Mouse (Mus musculus): Measurements from ENCODE around the gene Lrwd1.
"Not testable (repeated sequence)": the region's sequence is repeated elsewhere in the genome, so short reads cannot be mapped to it uniquely, and the experiment has no call there.

Gene Lrwd1

DNA sequence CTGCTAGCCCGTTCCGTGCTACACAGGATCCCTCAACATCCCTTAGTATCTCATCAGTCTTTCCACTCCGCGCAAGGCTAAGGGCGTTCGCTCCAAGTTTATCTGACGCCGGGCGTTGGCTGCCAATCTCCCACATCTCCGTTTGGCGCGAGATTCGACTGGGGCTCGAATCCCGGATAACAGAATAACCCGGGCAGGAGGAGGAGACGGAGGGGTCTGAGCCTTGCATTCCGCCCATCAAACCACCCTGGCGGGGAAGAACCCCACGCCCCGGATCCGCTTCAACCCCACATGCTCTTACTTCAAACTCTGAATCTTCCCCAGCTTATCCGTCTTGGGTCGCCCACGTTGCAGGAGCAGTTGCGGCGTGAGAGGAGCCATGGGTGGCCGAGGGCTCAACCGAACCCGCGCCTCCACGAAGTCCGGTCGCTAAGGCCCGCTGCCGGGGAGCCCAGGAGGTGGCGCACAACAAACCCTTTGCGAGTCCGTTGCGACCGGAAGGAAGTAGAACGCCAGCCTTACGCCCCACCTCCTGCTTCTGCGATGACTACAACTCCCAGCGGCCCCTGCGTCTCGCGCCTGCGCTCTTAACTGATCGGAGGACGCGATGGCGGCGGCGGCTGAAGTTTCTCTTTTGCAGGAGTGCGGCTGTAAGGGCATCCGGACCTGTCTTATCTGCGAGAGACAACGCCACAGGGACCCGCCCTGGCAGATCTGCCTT, at the start of gene Lrwd1, which contains the start of gene Alkbh4:
TSS of gene Lrwd1 (minus strand) at position 504 of the 721 bp plus-strand sequence.
TSS of gene Alkbh4 (plus strand) at position 576 of the 721 bp plus-strand sequence.
- DNase-seq = peak; percentile 93

DNA sequence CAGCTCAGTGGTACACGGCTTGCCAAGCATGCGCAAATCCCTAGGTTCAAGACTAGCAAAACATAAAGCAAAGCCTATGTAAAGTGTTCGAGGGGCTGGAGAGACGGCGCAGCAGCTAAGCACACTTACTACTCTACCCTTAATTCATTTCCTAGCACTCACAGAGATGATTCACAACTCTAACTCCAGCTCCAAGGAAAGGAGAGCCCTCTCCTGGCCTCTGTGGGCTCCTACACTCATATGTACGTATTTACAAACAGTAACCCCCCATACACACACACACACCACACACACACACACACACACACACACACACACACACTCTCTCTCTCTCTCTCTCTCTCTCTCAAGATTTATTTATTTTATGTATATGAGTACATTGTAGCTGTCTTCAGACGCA, 47.9 kb upstream of the Lrwd1 start:
- no peak for DNase-seq

DNA sequence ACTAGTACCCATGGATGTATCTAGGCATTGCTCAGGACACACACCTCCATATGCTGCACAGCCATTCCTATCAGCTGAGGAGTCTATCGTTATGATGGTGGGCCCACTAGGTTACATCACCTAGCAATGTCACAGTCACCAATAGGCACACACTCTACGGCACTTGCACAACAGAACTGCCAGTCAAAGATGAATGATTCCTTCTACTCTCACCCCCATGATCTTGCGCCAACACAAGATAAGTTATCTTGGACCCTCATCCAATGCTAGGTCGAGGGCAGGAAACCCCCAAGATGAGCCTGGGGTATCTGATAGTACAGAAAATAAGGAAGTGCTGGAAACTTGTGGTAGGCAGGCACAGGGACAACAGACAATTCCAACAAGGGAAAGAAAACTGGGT, 47.0 kb upstream of the Lrwd1 start:
- DNase-seq = no peak

DNA sequence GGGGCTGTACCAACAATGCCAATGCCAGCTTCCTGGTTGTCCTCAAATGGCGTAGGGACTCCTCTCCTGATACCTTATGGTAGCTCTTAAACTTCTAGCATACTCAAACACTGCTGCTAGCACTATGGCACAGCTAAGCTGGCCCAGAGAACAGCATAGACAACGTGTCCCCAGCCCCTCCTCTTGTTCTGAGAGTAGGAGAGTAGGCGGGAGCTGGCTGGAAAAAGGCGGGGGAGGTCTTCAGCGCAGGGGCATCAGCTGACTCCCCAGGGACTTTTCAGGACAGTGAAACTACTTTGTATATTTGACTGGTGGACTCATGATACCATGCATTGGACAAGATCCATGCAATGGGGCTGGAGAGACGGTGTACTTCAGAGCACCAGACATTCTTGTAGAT, 46.2 kb upstream of the Lrwd1 start:
- no peak for DNase-seq

DNA sequence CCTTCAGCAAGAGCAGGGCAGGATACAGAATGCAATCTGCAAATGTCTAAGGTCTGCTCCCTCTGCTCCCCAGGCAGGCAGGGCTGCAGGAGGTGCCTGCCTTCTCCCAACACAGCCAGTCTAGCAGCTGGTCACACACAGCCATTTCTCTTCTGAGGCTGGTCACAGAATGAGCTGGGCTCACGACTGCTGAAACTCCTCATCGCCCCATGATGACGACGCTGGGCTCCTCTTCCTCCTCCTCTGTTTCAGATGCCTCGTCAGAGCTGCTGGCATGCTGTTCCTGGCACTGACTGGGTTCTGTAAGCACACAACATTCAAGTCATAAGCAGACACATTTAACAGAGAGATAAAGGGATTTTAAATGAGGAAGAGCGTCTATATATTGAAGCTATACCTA, 45.3 kb upstream of the Lrwd1 start:
- DNase-seq = no peak

DNA sequence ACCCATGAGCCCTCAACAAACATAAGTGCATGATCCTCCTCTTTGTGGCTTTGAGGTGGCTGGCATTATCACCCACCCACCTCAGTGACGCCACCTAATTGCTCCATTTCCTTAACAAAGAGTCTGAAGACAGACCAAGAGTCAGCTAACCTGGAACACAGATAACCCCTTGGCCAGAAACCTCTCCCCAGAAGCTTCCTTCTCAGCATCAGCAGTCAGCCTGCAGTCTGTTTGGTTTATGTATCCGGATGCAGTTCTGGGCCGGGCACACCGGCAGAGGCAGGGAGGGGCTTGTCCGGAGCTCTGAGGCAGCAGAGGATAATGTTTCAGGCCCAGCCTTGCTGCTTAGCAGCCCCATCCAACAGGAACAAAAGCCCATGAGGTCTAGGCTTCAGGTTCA, 43.7 kb upstream of the Lrwd1 start:
- DNase-seq = no peak

DNA sequence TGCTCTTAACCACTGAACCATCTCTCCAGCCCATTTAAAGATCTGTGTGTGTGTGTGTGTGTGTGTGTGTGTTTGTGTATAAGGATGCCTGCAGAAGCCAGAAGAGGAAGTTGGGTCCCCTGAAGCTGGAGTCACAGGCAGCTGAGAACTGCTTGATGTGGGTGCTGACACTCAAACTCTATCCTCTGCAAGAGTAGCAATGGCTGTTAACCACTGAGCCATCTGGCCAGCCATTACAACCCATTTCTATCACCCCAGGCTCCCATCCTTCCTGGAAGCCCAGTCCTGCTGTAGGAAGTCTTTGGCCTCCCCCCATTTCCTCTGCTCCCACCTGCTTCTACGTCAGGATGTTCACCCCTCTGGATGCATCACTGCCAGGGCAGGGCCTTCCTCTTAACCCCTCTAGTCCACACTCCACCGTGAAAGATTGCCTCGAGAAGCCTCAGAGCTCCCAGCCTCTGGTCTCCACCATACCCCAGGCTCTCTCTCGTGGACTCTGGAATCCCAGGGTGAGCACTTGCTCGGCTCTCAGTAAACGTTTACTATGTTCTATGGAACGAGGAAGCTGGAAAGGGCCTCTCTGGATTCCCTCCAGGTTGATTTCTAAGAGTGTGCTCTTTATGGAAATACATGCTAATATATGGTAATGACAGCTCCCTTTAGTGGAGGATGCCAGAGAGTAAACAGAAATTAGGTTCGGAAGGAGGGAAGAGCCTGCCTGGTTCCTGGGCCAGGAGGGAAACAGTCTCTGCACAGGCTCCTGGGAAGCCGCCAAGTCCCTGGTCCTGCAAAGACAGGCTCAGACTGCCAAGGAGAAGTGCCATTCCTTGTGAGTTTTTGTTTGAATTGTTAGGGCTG, 38.0 kb upstream of the Lrwd1 start:
- peak; percentile 53 for DNase-seq

DNA sequence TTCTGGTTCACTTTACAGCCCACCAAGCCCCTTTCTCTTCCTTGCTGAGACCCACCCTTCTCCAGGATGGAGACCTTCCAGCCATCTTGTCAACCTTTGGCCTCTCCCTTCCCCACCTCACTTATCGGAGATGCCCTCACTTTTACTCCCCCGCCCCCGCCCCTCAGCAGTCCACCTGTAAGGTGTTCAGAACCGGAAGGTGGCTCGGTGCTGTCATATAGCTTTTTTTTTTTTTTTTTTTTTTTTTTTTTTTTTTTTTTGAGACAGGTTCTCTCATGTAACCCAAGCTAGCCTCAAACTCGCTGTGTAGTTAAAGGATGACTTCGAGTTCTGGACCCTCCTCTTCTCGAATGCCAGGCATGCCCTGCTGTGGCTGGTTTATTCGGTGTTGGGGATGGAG, 37.1 kb upstream of the Lrwd1 start:
- DNase-seq = no peak

DNA sequence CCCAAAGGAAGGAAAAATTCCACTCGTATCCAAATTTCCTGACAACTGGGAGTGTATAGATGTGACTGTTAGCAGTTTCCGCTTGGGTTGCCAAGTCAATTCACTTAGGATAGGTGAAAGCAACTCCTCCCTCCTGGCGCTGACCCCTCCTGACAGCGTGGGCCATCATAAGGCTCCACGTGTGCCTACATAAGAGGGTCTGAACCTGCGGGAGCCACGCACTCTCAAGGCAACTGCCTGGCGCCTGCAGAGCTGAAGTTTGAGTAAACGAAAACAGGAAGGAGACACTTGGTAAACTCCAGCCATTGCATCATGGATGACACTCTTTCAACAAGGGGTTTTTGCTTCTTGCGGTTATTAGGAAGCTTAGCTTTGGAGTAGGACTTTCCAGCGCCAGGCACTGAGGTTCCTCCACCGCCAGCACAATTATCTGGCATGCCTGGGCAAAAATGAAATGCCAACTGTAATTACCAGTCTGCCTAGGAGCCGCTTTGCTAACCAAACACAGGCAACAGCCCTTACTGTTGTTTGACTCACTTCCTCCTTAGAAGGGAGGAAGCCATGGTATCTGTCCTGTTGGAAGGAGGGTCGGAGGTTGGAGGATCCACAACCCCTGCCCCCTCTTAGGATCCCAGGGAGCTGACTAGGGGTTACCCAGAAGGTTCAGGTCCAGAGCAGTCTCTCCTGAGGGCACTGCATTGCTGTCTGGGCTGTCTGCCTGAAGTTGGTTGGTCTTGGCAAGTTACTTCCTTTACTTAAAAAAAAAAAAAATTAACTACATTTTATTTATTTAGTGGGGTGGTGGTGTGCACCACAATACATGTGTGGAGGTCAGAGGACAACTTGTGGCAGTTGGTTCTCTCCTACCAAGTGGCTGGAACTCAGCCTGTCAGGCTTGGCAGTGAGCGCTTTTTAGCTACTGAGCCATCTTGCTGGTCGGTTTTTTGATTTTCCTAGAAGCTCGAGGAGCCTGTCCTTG, 35.8 kb upstream of the Lrwd1 start:
- no peak for DNase-seq

DNA sequence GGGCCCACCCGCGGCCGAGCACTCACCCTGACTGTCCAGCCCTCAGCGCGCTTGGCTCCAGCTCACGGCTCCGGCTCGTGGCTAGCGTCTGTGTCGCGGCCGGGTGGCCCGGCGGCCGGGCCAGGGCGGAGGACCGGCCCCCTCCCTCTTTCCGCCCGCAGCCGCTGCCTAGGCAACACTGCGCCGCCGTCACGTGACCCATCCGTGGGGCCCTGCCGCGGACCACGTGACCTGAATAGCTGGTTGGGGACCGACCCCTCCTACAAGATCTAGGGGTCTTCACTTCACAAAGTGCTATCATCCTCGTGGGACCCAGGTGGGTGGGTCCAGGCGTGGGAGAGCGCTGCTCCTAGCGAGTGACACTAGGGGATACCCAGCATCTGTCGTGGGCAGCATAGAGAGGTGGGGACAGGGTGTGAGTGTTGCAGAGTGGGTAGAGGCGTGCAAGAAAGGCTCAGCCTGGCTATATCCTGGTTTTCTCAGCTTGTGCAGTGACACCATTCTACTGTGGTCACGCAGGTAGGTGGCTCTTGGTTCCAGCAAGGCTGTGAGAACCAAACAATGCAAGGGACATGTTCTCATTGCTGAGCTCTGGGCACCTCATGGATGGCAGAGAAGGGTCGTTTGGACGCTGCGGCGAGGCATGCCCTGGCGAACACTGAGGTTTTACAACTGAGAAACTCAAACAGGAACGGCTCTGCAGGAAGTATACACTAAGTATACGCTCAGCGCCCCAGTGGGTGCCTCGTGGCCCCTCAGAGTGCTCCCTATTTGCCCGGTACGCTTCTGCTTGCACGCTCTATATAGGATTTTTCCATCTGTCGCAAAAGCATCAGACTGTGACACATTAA, 34.9 kb upstream of the Lrwd1 start, which contains the start of gene Orai2:
TSS of gene Orai2 (minus strand) at position 202 of the 851 bp plus-strand sequence.
- peak; percentile 79 for DNase-seq

DNA sequence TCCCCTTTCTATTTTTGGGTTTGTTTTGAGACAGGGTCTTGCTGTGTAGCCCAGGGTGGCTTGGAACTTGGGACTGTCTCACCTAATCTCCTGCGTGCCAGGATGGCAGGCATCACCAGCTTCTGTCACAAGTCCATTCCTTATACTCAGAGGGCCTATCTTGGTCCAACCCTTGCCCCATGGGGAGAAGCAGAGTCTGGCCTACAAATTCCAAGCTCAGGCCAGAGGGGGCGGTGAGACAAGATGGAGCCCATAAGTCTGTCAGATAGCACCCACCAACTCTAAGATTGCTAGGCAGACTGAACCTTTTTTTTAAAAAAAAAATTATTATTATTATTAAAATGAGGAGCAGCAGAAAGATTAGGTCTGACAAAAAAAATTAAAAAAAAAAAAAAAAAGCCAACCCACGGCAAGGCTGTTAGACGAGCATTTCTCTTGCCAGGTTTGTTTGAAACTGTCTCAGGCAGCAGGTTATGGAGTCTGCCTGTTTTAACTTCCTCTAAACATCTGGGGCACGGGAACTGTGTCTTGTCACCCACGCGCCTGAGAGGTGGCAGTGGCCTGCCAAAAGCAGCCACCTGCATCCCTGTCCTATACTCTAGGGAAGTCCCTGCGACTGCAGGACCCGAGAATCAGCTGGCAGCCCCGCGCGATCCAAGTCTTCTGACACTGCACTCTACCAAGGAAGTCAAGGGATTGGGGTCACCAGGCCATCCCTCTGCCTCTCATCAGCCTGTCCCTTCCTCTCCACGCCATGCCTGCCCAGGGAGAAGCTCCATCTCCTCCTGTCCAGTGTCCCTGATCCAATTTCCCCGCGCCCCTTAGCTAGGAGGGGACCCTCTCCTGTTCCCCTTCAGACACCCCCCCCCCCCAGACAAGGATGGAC, 34.0 kb upstream of the Lrwd1 start:
- DNase-seq = peak; percentile 50

DNA sequence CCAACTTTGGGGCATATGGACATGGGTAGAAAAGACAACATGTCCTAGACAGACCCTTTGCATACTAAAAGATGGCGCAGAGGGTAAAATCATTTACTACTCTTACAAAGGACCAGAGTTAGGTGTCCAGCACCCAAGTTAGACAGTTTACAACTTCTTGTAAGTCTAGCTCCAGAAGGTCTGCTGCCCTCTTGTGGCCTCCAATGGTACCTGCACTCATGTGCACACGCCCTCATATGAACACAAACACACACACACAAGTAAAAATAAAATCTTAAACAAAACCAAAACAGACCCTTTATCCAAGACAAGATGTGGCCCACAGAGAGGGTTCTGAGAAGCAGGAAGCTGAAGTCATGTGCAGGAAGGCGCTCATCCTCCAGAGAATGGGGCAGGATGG, 32.2 kb upstream of the Lrwd1 start:
- DNase-seq = no peak

DNA sequence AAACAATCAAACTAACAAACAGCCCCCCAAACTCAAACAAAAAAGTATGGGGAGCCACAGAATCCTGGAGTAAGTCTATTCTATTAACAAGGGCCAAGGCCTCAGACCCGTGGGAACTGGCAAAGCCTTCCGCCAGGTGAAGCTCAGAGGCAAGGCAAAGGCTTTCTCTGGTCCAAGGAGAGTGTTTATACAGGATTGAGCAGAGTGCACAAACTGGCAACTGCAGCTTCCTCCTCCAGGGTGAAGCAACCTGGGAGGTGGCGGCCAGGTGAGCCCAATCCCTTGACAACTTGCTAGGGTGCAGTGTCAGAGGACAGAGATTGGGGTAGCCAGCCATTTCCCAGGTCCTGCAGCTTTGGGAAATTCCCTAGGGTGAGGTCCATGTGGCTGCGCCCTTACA, 31.4 kb upstream of the Lrwd1 start:
- DNase-seq = no peak

DNA sequence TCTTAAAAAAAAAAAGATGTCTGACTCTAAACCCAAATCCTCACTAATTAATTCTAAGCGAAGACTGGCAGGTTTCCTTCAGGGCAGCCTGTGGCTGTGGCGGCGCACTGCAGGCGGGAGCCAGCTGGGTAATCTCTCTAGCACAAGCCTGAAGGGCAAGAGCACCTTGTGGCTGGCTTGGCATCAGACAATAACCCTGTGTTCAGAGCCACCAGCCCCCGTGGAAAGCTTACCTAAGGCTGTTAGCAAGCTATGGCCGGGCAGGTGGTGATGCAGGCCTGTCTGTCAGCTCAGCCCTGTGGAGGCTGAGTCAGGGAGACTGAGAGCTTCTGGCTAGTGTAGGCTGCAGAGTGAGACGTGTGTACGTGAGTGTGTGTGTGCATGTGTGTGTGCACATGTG, 29.4 kb upstream of the Lrwd1 start:
- no peak for DNase-seq

DNA sequence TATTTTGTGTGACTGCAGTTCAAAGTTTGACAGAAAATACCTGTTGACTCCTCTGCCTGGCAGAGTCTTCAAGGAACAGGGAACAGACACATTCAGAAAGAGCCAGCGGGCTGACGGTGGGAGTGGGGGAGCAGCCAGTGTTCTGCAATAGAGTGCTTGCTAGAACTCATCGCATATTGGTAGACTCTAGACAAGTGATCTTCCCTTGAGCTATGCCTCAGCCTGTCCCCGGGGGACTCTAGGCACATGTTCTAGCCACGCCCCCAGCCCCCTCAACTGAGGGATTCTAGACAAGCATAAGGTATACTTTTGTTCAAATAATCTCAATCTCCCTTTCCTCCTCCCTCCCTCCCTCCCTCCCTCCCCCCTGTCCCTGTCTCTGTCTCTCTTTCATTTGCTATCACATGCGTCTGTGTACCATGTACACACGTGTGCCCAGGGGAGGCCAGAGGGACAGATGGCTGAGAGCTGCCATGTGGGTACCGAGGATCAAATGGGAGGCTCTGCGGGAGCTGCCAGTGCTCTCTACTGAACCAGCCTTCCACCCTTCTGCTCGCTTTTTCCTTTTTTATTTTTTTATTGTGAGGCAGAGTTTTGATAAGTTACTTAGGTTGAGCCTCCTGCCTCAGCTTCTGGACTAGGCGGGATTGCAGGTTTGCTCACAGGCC, 28.1 kb upstream of the Lrwd1 start:
- no peak for DNase-seq

DNA sequence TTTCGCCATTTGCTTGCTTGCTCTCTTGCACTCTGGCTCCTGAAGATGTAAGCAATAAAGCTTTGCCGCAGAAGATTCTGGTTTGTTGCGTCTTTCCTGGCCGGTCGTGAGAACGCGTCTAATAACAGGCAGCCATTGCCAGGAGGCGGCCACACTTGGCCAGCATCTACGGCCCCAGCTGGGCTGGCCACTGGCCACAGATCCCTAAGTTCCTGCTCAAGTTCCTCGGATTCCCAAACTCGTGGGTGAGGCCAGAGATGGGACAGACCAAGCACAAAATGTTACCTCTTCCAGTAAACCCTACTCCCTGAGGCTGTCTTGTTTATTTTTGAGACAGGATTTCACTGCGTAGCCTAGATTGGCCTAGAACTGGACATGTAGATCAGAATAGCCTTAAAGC, 24.2 kb upstream of the Lrwd1 start:
- DNase-seq = not testable (repeated sequence)

DNA sequence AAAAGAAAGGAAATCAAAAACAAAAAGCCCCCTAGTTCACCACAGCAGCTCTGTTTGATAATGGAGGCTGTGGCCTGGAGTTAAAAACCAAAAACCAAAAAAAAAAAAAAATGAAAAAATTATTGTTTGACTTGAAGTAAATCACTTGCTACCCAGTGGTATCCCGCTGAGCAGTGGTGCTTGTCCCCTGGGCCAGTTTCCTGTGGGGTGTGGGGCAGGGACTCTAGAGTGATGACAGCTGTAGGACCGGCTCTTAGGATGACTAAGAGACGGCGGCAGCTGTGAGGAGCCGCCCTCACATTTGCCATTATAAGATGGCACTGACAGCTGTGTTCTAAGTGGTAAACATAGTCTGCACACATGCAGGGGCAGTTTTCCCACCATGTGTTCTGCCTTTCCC, 19.5 kb upstream of the Lrwd1 start:
- no peak for DNase-seq

DNA sequence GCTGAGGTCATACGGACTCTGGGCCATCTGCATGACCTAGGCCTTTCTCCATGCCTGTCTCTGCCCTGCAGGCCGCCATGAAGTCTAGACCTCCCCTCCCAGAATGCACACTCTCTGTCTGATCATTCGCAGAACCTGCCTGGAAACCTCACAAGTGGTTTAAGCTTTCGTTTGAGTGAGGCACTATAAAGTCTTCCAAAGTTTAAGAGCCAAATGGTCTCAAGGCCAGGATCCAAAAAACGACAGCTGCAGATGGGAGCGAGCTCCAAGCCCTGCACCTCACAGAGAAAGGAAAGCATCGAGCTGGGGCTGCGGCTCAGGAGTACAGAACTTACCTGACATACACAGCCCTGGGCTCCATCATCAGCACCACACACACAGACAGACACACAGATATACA, 16.5 kb upstream of the Lrwd1 start:
- DNase-seq = no peak

DNA sequence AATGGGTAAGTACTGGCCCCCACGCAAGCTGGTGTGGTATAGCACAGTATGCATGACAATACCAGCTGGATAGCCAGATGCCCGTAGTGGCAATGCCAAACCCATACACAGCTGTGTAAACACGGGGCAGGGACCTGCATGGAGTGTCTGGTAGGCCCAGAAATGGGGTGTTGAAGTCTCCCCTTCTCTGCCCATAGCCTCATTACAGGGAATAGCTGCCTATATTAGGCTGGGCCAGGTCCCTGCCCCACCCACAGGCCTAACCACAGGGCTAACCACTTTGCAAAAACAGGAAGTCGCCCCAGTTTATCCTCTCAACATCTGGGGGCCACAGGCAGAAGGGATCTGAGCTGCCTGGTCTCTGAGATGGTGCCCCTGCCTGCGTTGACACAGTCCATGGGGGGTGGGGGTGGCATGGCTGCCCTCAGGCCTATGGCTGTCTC, 13.3 kb upstream of the Lrwd1 start:
- DNase-seq = not testable (repeated sequence)

DNA sequence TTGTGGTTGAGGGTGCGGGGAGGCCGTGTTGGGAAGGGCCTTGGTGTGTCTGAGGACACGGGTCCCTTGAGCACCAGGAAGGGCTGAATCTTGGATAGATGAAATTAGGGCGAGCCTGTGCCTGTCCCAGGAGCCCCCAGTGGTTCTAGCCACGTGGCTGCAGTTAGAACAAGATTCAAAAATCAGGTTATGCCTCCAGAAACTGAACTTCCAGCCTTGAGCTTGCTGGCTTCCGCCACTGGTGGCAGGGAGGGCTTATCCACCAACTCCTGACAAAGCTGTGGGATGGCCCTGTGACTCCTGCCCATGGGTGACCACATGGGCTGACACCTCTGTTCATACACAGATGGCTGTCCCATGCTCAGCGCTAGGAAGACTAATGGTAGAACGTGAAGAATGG, 11.8 kb upstream of the Lrwd1 start:
- DNase-seq = no peak

All from cerebellum, adult 8-10 months (tissue).